Mouse (Mus musculus) thymus, adult 2 months (tissue): ENCODE data around the gene Dgkh. TPM values are rescaled to one million over a fixed set of nuclear protein-coding genes. Genes with fewer than 3 reads are reported as not detected.
"Not testable (repeated sequence)": the region's sequence is repeated elsewhere in the genome, so short reads cannot be mapped to it uniquely, and the experiment has no call there.

Experiments used
- DNase-seq: peaks from one replicate; pipeline ENCODE4 v3.0.0; 2021
- H3K27ac ChIP-seq: fragments of 200-500 bp; 2 replicates; pipeline ENCODE4 v1.5.1; 2012; ENCODE audit warnings: low read length, control low read depth; ENCODE audit not compliant: control insufficient read depth, insufficient read depth
- H3K27me3 ChIP-seq: fragments of 200-500 bp; 2 replicates; pipeline ENCODE4 v1.6.1; 2012; ENCODE audit warnings: mild to moderate bottlenecking, low read length, moderate library complexity, mixed read lengths; ENCODE audit not compliant: control insufficient read depth, insufficient read depth
- H3K36me3 ChIP-seq: fragments of 200-500 bp; 2 replicates; pipeline ENCODE4 v1.6.1; 2012; ENCODE audit warnings: mild to moderate bottlenecking, low read length, moderate library complexity; ENCODE audit not compliant: control insufficient read depth, insufficient read depth
- H3K4me1 ChIP-seq: fragments of 200-500 bp; replicated peaks from 2 replicates; pipeline ENCODE4 v1.6.1; 2012; ENCODE audit warnings: low read length; ENCODE audit not compliant: control insufficient read depth, insufficient read depth
- H3K4me3 ChIP-seq: fragments of 200-500 bp; 2 replicates; pipeline ENCODE4 v1.5.1; 2012; ENCODE audit warnings: mild to moderate bottlenecking, low read length, control low read depth, moderate library complexity; ENCODE audit not compliant: control insufficient read depth, insufficient read depth
- CTCF ChIP-seq: fragments of 200-500 bp; IDR thresholded peaks from 2 replicates; pipeline ENCODE4 v1.5.1; 2012; ENCODE audit warnings: mild to moderate bottlenecking, control low read depth, low read length, moderate library complexity, borderline replicate concordance; ENCODE audit not compliant: control insufficient read depth, poor library complexity, insufficient read depth; ENCODE audit errors: extremely low read depth
- POLR2A ChIP-seq: fragments of 200-500 bp; IDR thresholded peaks from 2 replicates; pipeline ENCODE4 v1.6.1; 2012; ENCODE audit warnings: mild to moderate bottlenecking, low read length, control low read depth, moderate library complexity; ENCODE audit not compliant: control insufficient read depth, poor library complexity, insufficient read depth; ENCODE audit errors: extremely low read depth
- WGBS: fragments of 180-500 bp; shearing (Covaris S2); methylation state at CpG from one replicate; pipeline ENCODE4 v1.1.7; 2018; 5-methylcytosine and 5-hydroxymethylcytosine counted together
- polyA plus RNA-seq: library from polyadenylated mRNA; depleted of rRNA; stranded (reverse); fragments of >200 nt; gene quantifications from 2 replicates; pipeline ENCODE4 v1.2.3, GENCODE M21; 2012

The Dgkh gene
- polyA plus RNA-seq, 1 experiment: 0.84 TPM

DNA sequence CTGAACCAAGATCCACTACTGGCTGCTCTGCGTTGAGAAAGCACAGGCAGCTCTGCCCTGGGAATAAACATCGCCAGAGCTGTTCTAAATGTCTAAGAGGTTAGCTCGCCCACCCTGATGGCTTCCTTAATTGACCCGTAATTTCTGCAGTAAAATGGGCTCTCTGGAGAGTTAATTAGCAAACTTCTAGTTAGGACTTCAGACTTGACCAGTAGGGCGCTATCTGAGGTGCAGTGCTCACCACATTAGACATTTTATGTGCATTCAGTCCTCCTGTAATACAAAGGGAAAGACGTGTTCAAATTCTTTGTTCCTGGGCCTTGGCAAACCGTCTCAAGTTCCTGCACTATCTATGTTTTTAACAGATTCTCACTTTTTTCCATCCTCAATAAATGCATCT is 169.4 kb downstream of the Dgkh start:
- TF ChIP-seq POLR2A: no peak
- no peak for TF ChIP-seq CTCF
- H3K4me3 ChIP-seq: no peak overlapping the region

DNA sequence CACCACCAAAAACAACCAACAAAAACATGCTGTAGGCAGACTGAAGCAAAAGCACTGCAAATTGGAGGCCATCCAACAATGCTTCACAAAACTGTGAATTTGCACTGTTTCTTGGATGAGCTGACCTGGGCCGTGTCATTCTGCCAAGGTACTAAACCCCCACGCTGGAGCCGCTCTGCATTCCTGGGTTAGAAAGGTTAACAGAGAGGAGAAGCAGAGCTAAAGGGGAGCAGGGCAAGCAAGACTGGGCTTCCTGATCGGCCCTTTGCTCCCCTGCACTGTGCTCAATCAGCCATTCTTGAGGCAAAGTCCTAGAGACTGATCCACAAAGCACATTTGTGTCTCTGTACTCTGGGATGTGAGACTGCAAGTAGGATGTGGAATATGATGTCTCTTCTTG is 170.5 kb downstream of the Dgkh start:
- Histone ChIP-seq H3K27ac (no peak overlapping the region), H3K4me1 (0 out of 2 replicates have a peak, but pooled peaks cover 4% of the 10 kb centered on the region), H3K4me3 (no peak overlapping the region), H3K27me3 (no peaks in the 10 kb centered on the region), H3K36me3 (no peaks in the 10 kb centered on the region)
- 93% methylated on average over 4 of the region's 4 CpGs for WGBS
- DNase-seq: no peak
- TF ChIP-seq POLR2A (no peak), CTCF (no peak)

More for the DNA sequence above, 169.4 kb downstream of the Dgkh start:
- 0 out of 2 replicates have a peak, but pooled peaks cover 4% of the 10 kb centered on the region for H3K4me1 ChIP-seq
- H3K36me3 ChIP-seq: no peaks in the 10 kb centered on the region
- WGBS: 95% methylated on average over 7 of the region's 7 CpGs
- no peak for DNase-seq
- H3K27ac ChIP-seq: no peak overlapping the region
- H3K27me3 ChIP-seq: no peaks in the 10 kb centered on the region

DNA sequence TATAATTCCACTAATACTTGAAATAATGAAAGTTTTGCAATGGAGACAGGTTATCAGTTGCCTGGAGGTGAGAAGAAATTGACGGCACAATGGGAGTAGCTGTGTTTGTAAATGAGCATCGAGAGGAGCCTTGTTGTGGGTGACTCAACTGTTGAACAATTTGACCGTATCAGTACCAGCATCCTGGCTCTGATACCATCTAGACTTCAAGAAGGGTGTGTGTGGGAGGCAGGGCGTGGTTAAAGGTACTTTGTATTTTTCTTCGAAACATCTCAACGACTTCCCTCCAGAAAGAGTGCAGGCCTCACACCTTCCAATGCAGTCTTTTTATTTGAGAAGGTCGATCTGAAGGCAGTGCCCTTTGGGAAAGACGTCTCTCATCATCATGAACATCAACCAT is 173.5 kb downstream of the Dgkh start:
- Histone ChIP-seq H3K27me3 (no peaks in the 10 kb centered on the region), H3K27ac (no peak overlapping the region), H3K4me1 (0 out of 2 replicates have a peak, but pooled peaks cover 4% of the 10 kb centered on the region), H3K4me3 (no peak overlapping the region), H3K36me3 (no peaks in the 10 kb centered on the region)
- no peak for DNase-seq
- 33% methylated on average over 8 of the region's 8 CpGs for WGBS
- TF ChIP-seq CTCF: no peak
- TF ChIP-seq POLR2A: no peak

DNA sequence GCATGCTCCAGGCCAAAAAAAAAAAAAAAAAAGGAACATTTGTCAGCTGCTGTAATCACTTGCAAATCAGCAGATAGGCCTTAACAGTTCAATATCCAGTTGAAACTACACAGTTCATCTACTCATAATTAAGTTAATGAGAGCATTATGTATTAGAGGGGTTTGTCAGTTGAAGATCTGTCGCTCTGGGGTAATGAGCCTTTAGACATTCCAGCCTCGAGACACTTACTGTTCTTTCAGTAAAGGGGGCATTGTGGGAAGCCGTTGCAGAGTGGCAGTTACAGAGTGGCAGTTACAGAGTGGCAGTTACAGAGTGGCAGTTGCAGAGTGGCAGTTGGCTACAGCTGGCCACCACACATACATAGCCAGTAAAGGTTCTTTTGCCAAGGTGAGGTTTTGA is 177.7 kb downstream of the Dgkh start:
- H3K27ac ChIP-seq, H3K27me3 ChIP-seq, H3K36me3 ChIP-seq, H3K4me1 ChIP-seq, H3K4me3 ChIP-seq, DNase-seq: not testable (repeated sequence)
- 81% methylated on average over 3 of the region's 3 CpGs for WGBS

DNA sequence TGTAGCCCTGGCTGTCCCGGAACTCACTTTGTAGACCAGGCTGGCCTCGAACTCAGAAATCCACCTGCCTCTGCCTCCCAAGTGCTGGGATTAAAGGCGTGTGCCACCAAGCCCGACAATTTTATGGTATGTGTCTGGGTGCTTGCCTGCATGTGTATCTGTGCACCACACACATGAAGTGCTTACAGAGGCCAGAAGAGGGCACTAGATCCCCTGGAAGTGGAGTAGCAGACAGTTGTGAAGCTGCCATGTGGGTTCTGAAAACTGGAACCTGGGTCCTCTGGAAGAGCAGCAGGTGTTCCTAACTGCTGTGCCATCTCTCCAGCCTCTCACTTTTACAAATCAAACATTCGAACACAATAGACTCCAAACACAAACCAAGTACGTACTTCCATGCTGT is 178.9 kb downstream of the Dgkh start:
- 97% methylated on average over 6 of the region's 6 CpGs for WGBS
- H3K27me3 ChIP-seq: no peaks in the 10 kb centered on the region
- no peak for DNase-seq

GRCm38 (mm10) chr14:78548807-78549206 is 183.8 kb downstream of the Dgkh start:
- Histone ChIP-seq H3K4me1 (no peaks in the 10 kb centered on the region), H3K27ac (no peak overlapping the region), H3K36me3 (no peaks in the 10 kb centered on the region), H3K27me3 (no peaks in the 10 kb centered on the region), H3K4me3 (no peak overlapping the region)
- 51% methylated on average over 6 of the region's 6 CpGs for WGBS
- TF ChIP-seq CTCF: no peak
- no peak for TF ChIP-seq POLR2A
- no peak for DNase-seq

More for the DNA sequence above, 178.9 kb downstream of the Dgkh start:
- 0 out of 2 replicates have a peak, but pooled peaks cover 4% of the 10 kb centered on the region for H3K4me1 ChIP-seq
- H3K27ac ChIP-seq: no peak overlapping the region
- H3K36me3 ChIP-seq: no peaks in the 10 kb centered on the region
- no peak for TF ChIP-seq POLR2A
- no peak for TF ChIP-seq CTCF
- H3K4me3 ChIP-seq: no peak overlapping the region

DNA sequence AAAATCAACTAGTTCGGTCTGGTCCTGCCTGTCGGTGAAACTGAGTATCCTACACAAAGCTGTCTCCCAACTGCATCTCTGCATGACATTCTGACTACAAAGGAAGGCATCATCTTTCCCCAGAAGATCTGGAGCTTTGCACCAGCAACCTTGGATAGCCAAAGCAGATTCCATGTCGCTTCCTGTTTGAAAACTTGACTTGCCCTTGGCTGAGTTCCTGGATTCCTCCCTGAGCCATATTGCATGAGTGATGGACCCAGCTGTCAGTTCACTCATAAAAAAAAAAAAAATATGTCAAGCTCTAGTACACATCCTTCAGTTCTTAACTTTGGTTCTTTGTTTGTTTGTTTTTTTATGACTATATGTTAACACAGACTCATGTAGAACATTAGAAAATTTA is 191.3 kb downstream of the Dgkh start:
- WGBS: 96% methylated on average over 3 of the region's 3 CpGs
- H3K27ac ChIP-seq: no peak overlapping the region
- H3K36me3 ChIP-seq: no peaks in the 10 kb centered on the region
- H3K27me3 ChIP-seq: no peaks in the 10 kb centered on the region
- H3K4me3 ChIP-seq: no peak overlapping the region
- DNase-seq: no peak
- no peak for TF ChIP-seq POLR2A
- TF ChIP-seq CTCF: no peak
- H3K4me1 ChIP-seq: peaks cover 4% of the 10 kb centered on the region
